13 mouse cellular contexts compared by ENCODE assay signal in the genomic region with DNA sequence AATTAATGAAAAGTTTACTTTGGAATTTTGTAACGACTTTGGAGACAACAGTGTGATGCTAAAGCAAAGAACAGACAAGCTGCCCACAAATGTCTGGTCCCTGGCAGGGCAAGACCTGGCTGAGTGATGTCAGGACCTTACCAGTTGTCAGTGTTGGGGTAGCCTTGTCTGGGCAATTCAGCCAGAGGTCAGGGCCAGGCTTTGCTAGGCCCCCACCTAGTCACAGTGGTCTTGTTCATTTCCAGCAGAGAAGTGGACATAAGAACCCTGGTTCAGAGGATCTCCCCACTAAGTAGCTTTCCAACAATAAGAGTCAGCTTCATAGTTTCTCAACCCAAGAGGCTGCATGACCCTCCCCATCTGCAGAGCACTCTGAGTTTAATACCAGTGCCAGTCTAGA. TPM values are rescaled to one million over a fixed set of nuclear protein-coding genes. Genes with fewer than 3 reads are reported as not detected.
A peak's percentile ranks its signal among the peaks of the same experiment; 100 is the strongest.
DNase-seq lines count a peak whose midpoint lies in the region; ATAC-seq and TF ChIP-seq lines count a peak whose summit lies in the region.
"Had no signal": no experiment of that assay in that cellular context is flagged by ENCODE, and none has a peak within 500 bp of the region (broad histone marks: within the 10 kb centered on the region; RNA-seq: fewer than 3 reads in every experiment).

No protein-coding gene starts in this region.

- peaks cover 12% of the 10 kb centered on the region for H3K36me3 ChIP-seq in forebrain, embryonic 13.5 days (ENCODE audit: poor library complexity, severe bottlenecking)
- H3K36me3 ChIP-seq in forebrain, embryonic 14.5 days (ENCODE audit: control insufficient read depth, insufficient read depth, low read length) = peaks cover 7% of the 10 kb centered on the region; the same call in 1 of the 2 replicates
- H3K36me3 ChIP-seq in kidney, postnatal 0 days (ENCODE audit: insufficient read depth, low read length) = no peaks in the 10 kb centered on the region
- H3K36me3 ChIP-seq in intestine, embryonic 14.5 days (ENCODE audit: control insufficient read depth, insufficient read depth, low read length) = peaks cover 19% of the 10 kb centered on the region
- no peaks in the 10 kb centered on the region for H3K36me3 ChIP-seq in macrophage (ENCODE audit: inconsistent target)

- H3K4me1 ChIP-seq in forebrain, embryonic 13.5 days = peaks cover 35% of the 10 kb centered on the region
- peaks cover 13% of the 10 kb centered on the region for H3K4me1 ChIP-seq in forebrain, embryonic 14.5 days (ENCODE audit: control insufficient read depth, insufficient read depth, low read length)
- peaks cover 48% of the 10 kb centered on the region; the same call in 1 of the 2 replicates for H3K4me1 ChIP-seq in kidney, postnatal 0 days (replicated peaks; ENCODE audit: insufficient read depth, low read length)
- peaks cover 37% of the 10 kb centered on the region for H3K4me1 ChIP-seq in intestine, embryonic 14.5 days (replicated peaks; ENCODE audit: control insufficient read depth, insufficient read depth, low read length)

- TF ChIP-seq CTCF in kidney, postnatal 0 days (IDR thresholded peaks at IDR 0.05; ENCODE audit: low read depth) = no peak

- H3K27ac ChIP-seq in forebrain, embryonic 13.5 days = no peak overlapping the region
- no peak overlapping the region; the same call in 1 of the 2 replicates for H3K27ac ChIP-seq in forebrain, embryonic 14.5 days (ENCODE audit: low read depth, low read length)
- peak overlapping the region; percentile 74; the same call in 1 of the 2 replicates for H3K27ac ChIP-seq in kidney, postnatal 0 days
- no peak overlapping the region for H3K27ac ChIP-seq in intestine, embryonic 14.5 days (ENCODE audit: low read depth)
- peak overlapping the region; percentile 42; the same call in 1 of the 2 replicates for H3K27ac ChIP-seq in macrophage
- H3K27ac ChIP-seq: left cerebral cortex, adult 2 months had no signal

- peak overlapping the region; percentile 79 for H3K4me2 ChIP-seq in forebrain, embryonic 13.5 days
- no peak overlapping the region for H3K4me2 ChIP-seq in forebrain, embryonic 14.5 days (ENCODE audit: low read length)
- peak overlapping the region; percentile 94 for H3K4me2 ChIP-seq in kidney, postnatal 0 days (ENCODE audit: low read length)
- H3K4me2 ChIP-seq in intestine, embryonic 14.5 days (ENCODE audit: low read length) = peak overlapping the region; percentile 56

- H3K9ac ChIP-seq in forebrain, embryonic 13.5 days = no peak overlapping the region
- no peak overlapping the region for H3K9ac ChIP-seq in forebrain, embryonic 14.5 days (ENCODE audit: low read length)
- H3K9ac ChIP-seq in kidney, postnatal 0 days (ENCODE audit: low read depth, low read length) = 0 out of 2 replicates have a peak overlapping the region, but pooled peaks have one; percentile 71
- H3K9ac ChIP-seq in intestine, embryonic 14.5 days (ENCODE audit: low read length) = no peak overlapping the region; the same call in 1 of the 2 replicates

- ATAC-seq in forebrain, embryonic 13.5 days = no peak
- no peak for ATAC-seq in forebrain, embryonic 14.5 days
- no peak for ATAC-seq in kidney, postnatal 0 days (replicated peaks; ENCODE audit: low FRiP score, low read depth)
- ATAC-seq in intestine, embryonic 14.5 days (replicated peaks; ENCODE audit: low FRiP score, low TSS enrichment, low read depth) = no peak
- ATAC-seq in CD4-positive, CD25-positive, alpha-beta regulatory T cell, adult 4 months = no peak

- no peaks in the 10 kb centered on the region for H3K27me3 ChIP-seq in forebrain, embryonic 13.5 days
- no peaks in the 10 kb centered on the region for H3K27me3 ChIP-seq in forebrain, embryonic 14.5 days (replicated peaks; ENCODE audit: control insufficient read depth, insufficient read depth, low read length)
- no peaks in the 10 kb centered on the region for H3K27me3 ChIP-seq in kidney, postnatal 0 days (ENCODE audit: insufficient read depth, low read length)
- no peaks in the 10 kb centered on the region for H3K27me3 ChIP-seq in intestine, embryonic 14.5 days (replicated peaks; ENCODE audit: control insufficient read depth, insufficient read depth, low read length)

- no peak overlapping the region for H3K4me3 ChIP-seq in forebrain, embryonic 13.5 days
- no peak overlapping the region for H3K4me3 ChIP-seq in forebrain, embryonic 14.5 days (ENCODE audit: low read depth, low read length)
- no peak overlapping the region for H3K4me3 ChIP-seq in kidney, postnatal 0 days (replicated peaks; ENCODE audit: low read depth, low read length)
- H3K4me3 ChIP-seq in intestine, embryonic 14.5 days (ENCODE audit: low read depth, low read length) = peak overlapping the region; percentile 59; the same call in 1 of the 2 replicates
- peak overlapping the region; percentile 46 for H3K4me3 ChIP-seq in macrophage (ENCODE audit: inconsistent target)
- H3K4me3 ChIP-seq: left cerebral cortex, adult 2 months had no signal

- no peaks in the 10 kb centered on the region for H3K9me3 ChIP-seq in forebrain, embryonic 13.5 days (replicated peaks)
- no peaks in the 10 kb centered on the region for H3K9me3 ChIP-seq in forebrain, embryonic 14.5 days (replicated peaks; ENCODE audit: control insufficient read depth, low read length)
- H3K9me3 ChIP-seq in kidney, postnatal 0 days (replicated peaks; ENCODE audit: low read length) = no peaks in the 10 kb centered on the region
- H3K9me3 ChIP-seq in intestine, embryonic 14.5 days (ENCODE audit: control insufficient read depth, low read length) = no peaks in the 10 kb centered on the region

- no peak for DNase-seq in forebrain, embryonic 14.5 days (ENCODE audit: low spot score)
- DNase-seq in kidney, postnatal 0 days (ENCODE audit: low spot score) = no peak
- no peak for DNase-seq in kidney, postnatal 36 days
- no peak for DNase-seq in intestine, embryonic 14.5 days (ENCODE audit: low spot score)
- DNase-seq in lung, postnatal 4 days = no peak
- DNase-seq: B cell, adult 2 months; kidney, adult 2 months; right cerebral cortex, postnatal 25 days; thymus, adult 18-20 months had no signal

- 85% methylated on average over 1 of the region's 1 CpGs for WGBS in forebrain, embryonic 13.5 days
- 76% methylated on average over 1 of the region's 1 CpGs for WGBS in forebrain, embryonic 14.5 days
- WGBS in kidney, postnatal 0 days = 74% methylated on average over 1 of the region's 1 CpGs
- WGBS in intestine, embryonic 14.5 days = 68% methylated on average over 1 of the region's 1 CpGs
- 100% methylated on average over 1 of the region's 1 CpGs for WGBS in macrophage (ENCODE audit: missing documents)

- no peaks in the 10 kb centered on the region for H3K79me2 ChIP-seq in macrophage (ENCODE audit: inconsistent target)

RNA-seq across cellular contexts. Expression of gene Rassf7, which starts 4.7 kb away (rescaled TPM):
- polyA plus RNA-seq in forebrain, embryonic 13.5 days (2015; fragmentation: Nextera tagmentation; extraction: Ambion mirVana) = 29.4 and 33.8 TPM in 2 replicates
- polyA plus RNA-seq in forebrain, embryonic 14.5 days (2014; fragmentation: Nextera tagmentation; extraction: Ambion mirVana) = 23.7 and 23.8 TPM in 2 replicates
- polyA plus RNA-seq in kidney, postnatal 0 days (2015; fragmentation: Nextera tagmentation; extraction: Ambion mirVana) = 61.5 and 62.5 TPM in 2 replicates
- polyA plus RNA-seq in intestine, embryonic 14.5 days (2014; fragmentation: Nextera tagmentation; extraction: Ambion mirVana) = 60.3 and 61.4 TPM in 2 replicates
- total RNA-seq in macrophage (2018; cell fraction: chromatin; rRNA removed) = 1 to 10 TPM in 13 of 26 experiments, under 1 TPM in 1, not detected in 12; 0.41 to 5.6 (median 2.0) TPM
- total RNA-seq in macrophage (2018; cell fraction: cytosol; rRNA removed) = 1 to 10 TPM in 13 of 26 experiments, under 1 TPM in 13; 0.28 to 1.6 (median 1.0) TPM
- total RNA-seq in macrophage (2018; cell fraction: nucleus; rRNA removed) = 1 to 10 TPM in 14 of 26 experiments, under 1 TPM in 4, not detected in 8; 0.30 to 2.6 (median 1.3) TPM
- polyA plus RNA-seq in macrophage (2018) = 0.60 to 3.0 TPM (median 2.4 TPM) in 3 replicates
- 10 to 100 TPM; 14.2 to 15.9 TPM for polyA plus RNA-seq in CD4-positive, CD25-positive, alpha-beta regulatory T cell, adult 4 months (2017; shearing (Covaris generic))

RNA-seq across cellular contexts. Expression of gene Lmntd2, which starts 6.5 kb away (rescaled TPM):
- polyA plus RNA-seq in forebrain, embryonic 13.5 days (2015; fragmentation: Nextera tagmentation; extraction: Ambion mirVana) = 2.1 and 2.3 TPM in 2 replicates
- polyA plus RNA-seq in forebrain, embryonic 14.5 days (2014; fragmentation: Nextera tagmentation; extraction: Ambion mirVana) = 0.94 and 0.95 TPM in 2 replicates
- polyA plus RNA-seq in kidney, postnatal 0 days (2015; fragmentation: Nextera tagmentation; extraction: Ambion mirVana) = 2.6 and 2.9 TPM in 2 replicates
- polyA plus RNA-seq in intestine, embryonic 14.5 days (2014; fragmentation: Nextera tagmentation; extraction: Ambion mirVana) = 2.7 and 2.8 TPM in 2 replicates
- under 1 TPM in 5 of 26 experiments, not detected in 21; 0.31 to 0.45 (median 0.41) TPM for total RNA-seq in macrophage (2018; cell fraction: chromatin; rRNA removed)
- not detected for total RNA-seq in macrophage (2018; cell fraction: cytosol; rRNA removed)
- under 1 TPM in 5 of 26 experiments, not detected in 21; 0.22 to 0.33 (median 0.26) TPM for total RNA-seq in macrophage (2018; cell fraction: nucleus; rRNA removed)
- not detected in 3 replicates for polyA plus RNA-seq in macrophage (2018)
- polyA plus RNA-seq in CD4-positive, CD25-positive, alpha-beta regulatory T cell, adult 4 months (2017; shearing (Covaris generic)) = 1 to 10 TPM; 8.5 to 9.6 TPM
- total RNA-seq: left cerebral cortex, adult 2 months had no signal

RNA-seq across cellular contexts. Expression of gene Phrf1, which starts 8.2 kb away (rescaled TPM):
- 82.4 and 91.3 TPM in 2 replicates for polyA plus RNA-seq in forebrain, embryonic 13.5 days (2015; fragmentation: Nextera tagmentation; extraction: Ambion mirVana)
- 64.2 and 78.8 TPM in 2 replicates for polyA plus RNA-seq in forebrain, embryonic 14.5 days (2014; fragmentation: Nextera tagmentation; extraction: Ambion mirVana)
- polyA plus RNA-seq in kidney, postnatal 0 days (2015; fragmentation: Nextera tagmentation; extraction: Ambion mirVana) = 37.2 and 39.8 TPM in 2 replicates
- 73.3 and 80.7 TPM in 2 replicates for polyA plus RNA-seq in intestine, embryonic 14.5 days (2014; fragmentation: Nextera tagmentation; extraction: Ambion mirVana)
- 100 to 1,000 TPM in 25 of 26 experiments, 10 to 100 TPM in 1; 97.8 to 209 (median 159) TPM for total RNA-seq in macrophage (2018; cell fraction: chromatin; rRNA removed)
- 10 to 100 TPM; 30.1 to 57.3 (median 44.3) TPM for total RNA-seq in macrophage (2018; cell fraction: cytosol; rRNA removed)
- total RNA-seq in macrophage (2018; cell fraction: nucleus; rRNA removed) = 100 to 1,000 TPM in 16 of 26 experiments, 10 to 100 TPM in 10; 80.5 to 153 (median 109) TPM
- 36.7 to 44.4 TPM (median 42.6 TPM) in 3 replicates for polyA plus RNA-seq in macrophage (2018)
- 10 to 100 TPM; 45.3 to 54.8 TPM for polyA plus RNA-seq in CD4-positive, CD25-positive, alpha-beta regulatory T cell, adult 4 months (2017; shearing (Covaris generic))

RNA-seq across cellular contexts. Expression of gene Lrrc56, which starts 26.4 kb away (rescaled TPM):
- polyA plus RNA-seq in forebrain, embryonic 13.5 days (2015; fragmentation: Nextera tagmentation; extraction: Ambion mirVana) = 12.6 and 17.3 TPM in 2 replicates
- polyA plus RNA-seq in forebrain, embryonic 14.5 days (2014; fragmentation: Nextera tagmentation; extraction: Ambion mirVana) = 6.7 and 8.9 TPM in 2 replicates
- polyA plus RNA-seq in kidney, postnatal 0 days (2015; fragmentation: Nextera tagmentation; extraction: Ambion mirVana) = 9.9 and 10.8 TPM in 2 replicates
- polyA plus RNA-seq in intestine, embryonic 14.5 days (2014; fragmentation: Nextera tagmentation; extraction: Ambion mirVana) = 3.9 and 4.9 TPM in 2 replicates
- total RNA-seq in macrophage (2018; cell fraction: chromatin; rRNA removed) = 10 to 100 TPM in 10 of 26 experiments, 1 to 10 TPM in 16; 1.0 to 16.7 (median 8.6) TPM
- 1 to 10 TPM; 1.8 to 4.6 (median 2.9) TPM for total RNA-seq in macrophage (2018; cell fraction: cytosol; rRNA removed)
- 10 to 100 TPM in 5 of 26 experiments, 1 to 10 TPM in 21; 1.3 to 13.9 (median 6.0) TPM for total RNA-seq in macrophage (2018; cell fraction: nucleus; rRNA removed)
- 1.2 to 3.9 TPM (median 2.3 TPM) in 3 replicates for polyA plus RNA-seq in macrophage (2018)
- 1 to 10 TPM; 2.2 to 4.5 TPM for polyA plus RNA-seq in CD4-positive, CD25-positive, alpha-beta regulatory T cell, adult 4 months (2017; shearing (Covaris generic))

RNA-seq across cellular contexts. Expression of gene Hras, which starts 26.6 kb away (rescaled TPM):
- polyA plus RNA-seq in forebrain, embryonic 13.5 days (2015; fragmentation: Nextera tagmentation; extraction: Ambion mirVana) = 67.2 and 73.9 TPM in 2 replicates
- polyA plus RNA-seq in forebrain, embryonic 14.5 days (2014; fragmentation: Nextera tagmentation; extraction: Ambion mirVana) = 70.2 and 96.3 TPM in 2 replicates
- polyA plus RNA-seq in kidney, postnatal 0 days (2015; fragmentation: Nextera tagmentation; extraction: Ambion mirVana) = 91.5 and 95.5 TPM in 2 replicates
- polyA plus RNA-seq in intestine, embryonic 14.5 days (2014; fragmentation: Nextera tagmentation; extraction: Ambion mirVana) = 72.6 and 96.6 TPM in 2 replicates
- 10 to 100 TPM in 13 of 26 experiments, 1 to 10 TPM in 12, not detected in 1; 1.5 to 31.4 (median 10.9) TPM for total RNA-seq in macrophage (2018; cell fraction: chromatin; rRNA removed)
- 10 to 100 TPM; 40.7 to 70.9 (median 56.1) TPM for total RNA-seq in macrophage (2018; cell fraction: cytosol; rRNA removed)
- 10 to 100 TPM in 21 of 26 experiments, 1 to 10 TPM in 5; 6.3 to 34.2 (median 15.0) TPM for total RNA-seq in macrophage (2018; cell fraction: nucleus; rRNA removed)
- 31.1 to 73.7 TPM (median 35.0 TPM) in 3 replicates for polyA plus RNA-seq in macrophage (2018)
- polyA plus RNA-seq in CD4-positive, CD25-positive, alpha-beta regulatory T cell, adult 4 months (2017; shearing (Covaris generic)) = 1 to 10 TPM; 3.8 to 4.3 TPM

Comparison
In these comparisons a context has a peak if more than half of its experiments do, and no peak if none do; other contexts are left out.
1. H3K27ac ChIP-seq: peak in kidney, postnatal 0 days (single experiment) and macrophage (single experiment); none in forebrain, embryonic 13.5 days (single experiment), forebrain, embryonic 14.5 days (single experiment) and intestine, embryonic 14.5 days (single experiment).
2. H3K4me3 ChIP-seq: peak in intestine, embryonic 14.5 days (single experiment) and macrophage (single experiment); none in forebrain, embryonic 13.5 days (single experiment), forebrain, embryonic 14.5 days (single experiment) and kidney, postnatal 0 days (single experiment).